19 mouse cellular contexts compared by ENCODE assay signal in genomic region chr1:92030541-92030940, GRCm38 (mm10).
DNase-seq lines count a peak whose midpoint lies in the region; ATAC-seq and TF ChIP-seq lines count a peak whose summit lies in the region.
"Had no signal": no experiment of that assay in that cellular context is flagged by ENCODE, and none has a peak within 500 bp of the region (broad histone marks: within the 10 kb centered on the region; RNA-seq: fewer than 3 reads in every experiment).

No protein-coding gene starts in this region.

- no peak overlapping the region for H3K9ac ChIP-seq in hindbrain, postnatal 0 days (replicated peaks; ENCODE audit: low read length)
- H3K9ac ChIP-seq in hindbrain, embryonic 14.5 days = no peak overlapping the region
- H3K9ac ChIP-seq: embryonic facial prominence, embryonic 13.5 days; heart, embryonic 12.5 days; limb, embryonic 13.5 days; liver, embryonic 14.5 days; neural tube, embryonic 13.5 days had no signal

- WGBS in hindbrain, postnatal 0 days = 54% methylated on average over 6 of the region's 6 CpGs
- WGBS in hindbrain, embryonic 14.5 days = 76% methylated on average over 6 of the region's 6 CpGs

- no peak overlapping the region for H3K4me3 ChIP-seq in gastrocnemius, adult 2 months
- no peak overlapping the region for H3K4me3 ChIP-seq in hindbrain, postnatal 0 days (ENCODE audit: low read length)
- no peak overlapping the region for H3K4me3 ChIP-seq in hindbrain, embryonic 14.5 days (replicated peaks; ENCODE audit: low read length)
- H3K4me3 ChIP-seq: embryonic facial prominence, embryonic 13.5 days; heart, embryonic 12.5 days; hindbrain, embryonic 10.5 days; limb, embryonic 13.5 days; neural tube, embryonic 13.5 days had no signal

- intact Hi-C loops in gastrocnemius, adult 2 months (cut with DNase I) = no loop called here
- intact Hi-C loops in gastrocnemius, postnatal 36 days (cut with DNase I) = no loop called here
- intact Hi-C loops in left cerebral cortex, postnatal 25 days (cut with DNase I) = no loop called here

- H3K27me3 ChIP-seq in hindbrain, postnatal 0 days (ENCODE audit: insufficient read depth, low read length) = no peaks in the 10 kb centered on the region
- H3K27me3 ChIP-seq in hindbrain, embryonic 14.5 days (ENCODE audit: control insufficient read depth, insufficient read depth, low read length) = no peaks in the 10 kb centered on the region
- H3K27me3 ChIP-seq: embryonic facial prominence, embryonic 13.5 days; heart, embryonic 12.5 days; limb, embryonic 13.5 days; neural tube, embryonic 13.5 days had no signal

- H3K4me2 ChIP-seq in hindbrain, postnatal 0 days (ENCODE audit: low read depth, low read length) = no peak overlapping the region
- no peak overlapping the region for H3K4me2 ChIP-seq in hindbrain, embryonic 14.5 days (replicated peaks)
- H3K4me2 ChIP-seq: embryonic facial prominence, embryonic 13.5 days; heart, embryonic 12.5 days; limb, embryonic 13.5 days; neural tube, embryonic 13.5 days had no signal

- peaks cover 4% of the 10 kb centered on the region; the same call in 1 of the 2 replicates for H3K4me1 ChIP-seq in hindbrain, postnatal 0 days (ENCODE audit: insufficient read depth, low read length)
- no peaks in the 10 kb centered on the region for H3K4me1 ChIP-seq in hindbrain, embryonic 14.5 days (replicated peaks; ENCODE audit: control insufficient read depth, insufficient read depth, low read length)
- H3K4me1 ChIP-seq: embryonic facial prominence, embryonic 13.5 days had no signal

- no peaks in the 10 kb centered on the region for H3K36me3 ChIP-seq in hindbrain, postnatal 0 days (ENCODE audit: insufficient read depth, low read length)
- peaks cover 12% of the 10 kb centered on the region; the same call in 1 of the 2 replicates for H3K36me3 ChIP-seq in hindbrain, embryonic 14.5 days (replicated peaks; ENCODE audit: control insufficient read depth, insufficient read depth)

- no peaks in the 10 kb centered on the region for H3K9me3 ChIP-seq in hindbrain, postnatal 0 days (ENCODE audit: low read length)
- no peaks in the 10 kb centered on the region for H3K9me3 ChIP-seq in hindbrain, embryonic 14.5 days (ENCODE audit: control insufficient read depth, low read length)
- H3K9me3 ChIP-seq: heart, embryonic 12.5 days had no signal

- DNase-seq in gastrocnemius, adult 2 months = no peak
- DNase-seq in gastrocnemius, postnatal 36 days = no peak
- DNase-seq in hindbrain, postnatal 0 days (ENCODE audit: low spot score) = peak; percentile 50
- no peak for DNase-seq in hindbrain, embryonic 14.5 days (ENCODE audit: low spot score)
- DNase-seq in right cerebral cortex, postnatal 10 days (ENCODE audit: low spot score in 2 of 2) = peak; percentile 44 to 48
- DNase-seq in right cerebral cortex, adult 2 months (ENCODE audit: low spot score in 2 of 2) = no peak
- peak; percentile 84 for DNase-seq in lung, postnatal 36 days
- no peak for DNase-seq in left cerebral cortex, postnatal 25 days (ENCODE audit: low spot score in 2 of 2)
- DNase-seq: adrenal gland, postnatal 25 days; cerebellum, adult 8-10 months; kidney, adult 11 months; kidney, postnatal 10 days; thymus, postnatal 36 days had no signal

- peak overlapping the region; percentile 50; the same call in 1 of the 2 replicates for H3K27ac ChIP-seq in gastrocnemius, adult 2 months
- no peak overlapping the region for H3K27ac ChIP-seq in hindbrain, postnatal 0 days
- H3K27ac ChIP-seq in hindbrain, embryonic 14.5 days = no peak overlapping the region
- H3K27ac ChIP-seq: embryonic facial prominence, embryonic 13.5 days; hindbrain, embryonic 10.5 days; limb, embryonic 13.5 days; liver, embryonic 14.5 days; neural tube, embryonic 13.5 days had no signal

- peak; percentile 81 for ATAC-seq in hindbrain, postnatal 0 days
- no peak for ATAC-seq in hindbrain, embryonic 14.5 days (ENCODE audit: low FRiP score)

- TF ChIP-seq CTCF in gastrocnemius, adult 2 months (IDR thresholded peaks at IDR 0.05) = no peak
- no peak for TF ChIP-seq CTCF in hindbrain, postnatal 0 days (IDR thresholded peaks at IDR 0.05; ENCODE audit: low read depth)

Comparison
In these comparisons a context has a peak if more than half of its experiments do, and no peak if none do; other contexts are left out.
1. DNase-seq: peak in hindbrain, postnatal 0 days (single experiment), right cerebral cortex, postnatal 10 days (2 of 2) and lung, postnatal 36 days (single experiment); none in gastrocnemius, adult 2 months (single experiment), gastrocnemius, postnatal 36 days (0 of 2), hindbrain, embryonic 14.5 days (single experiment), right cerebral cortex, adult 2 months (0 of 2) and left cerebral cortex, postnatal 25 days (0 of 2).